Mouse (Mus musculus): ENCODE data around the gene Rag1.

DNA sequence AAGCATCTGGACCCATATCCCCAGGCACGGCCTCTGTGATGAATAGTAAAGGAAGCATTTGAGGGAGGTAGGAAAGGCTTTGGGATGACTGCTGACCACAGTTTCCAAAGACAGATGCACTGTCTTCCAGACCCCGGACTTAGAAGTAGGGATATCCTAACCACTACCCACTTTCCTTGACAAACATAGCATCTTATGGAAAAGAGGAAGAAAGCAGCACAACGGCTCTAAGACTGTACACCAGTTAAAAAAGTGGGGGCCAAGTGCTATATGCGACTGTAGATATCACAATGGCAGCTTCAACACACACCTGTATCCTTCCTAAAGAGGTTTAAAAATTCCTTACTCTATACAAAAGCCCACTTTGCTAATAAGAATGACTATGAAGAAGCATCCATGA is 30.9 kb downstream of the Rag1 start:
- TF ChIP-seq CTCF (IDR thresholded peaks at IDR 0.05; ENCODE audit: borderline replicate concordance, insufficient read depth, low read depth, low read length), result no peak
- TF ChIP-seq POLR2A (IDR thresholded peaks at IDR 0.05; ENCODE audit: borderline replicate concordance, insufficient read depth, low read length), result no peak

All from cerebellum, adult 2 months (tissue).